Mouse (Mus musculus) stomach, postnatal 0 days (tissue): Measurements from ENCODE around the gene Lta. TPM values are rescaled to one million over a fixed set of nuclear protein-coding genes. Genes with fewer than 3 reads are reported as not detected.

Experiments used
- ATAC-seq: fragments of 200-750 bp; cut with Nextera tagmentation; 2 replicates; pipeline ENCODE4 v1.8.0; 2017; ENCODE audit not compliant: low FRiP score, low TSS enrichment
- DNase-seq: peaks from one replicate; pipeline ENCODE4 v3.0.0-alpha.2; 2016; ENCODE audit warnings: low spot score
- H3K27ac ChIP-seq: fragments of 300-500 bp; sonication (generic); replicated peaks from 2 replicates; pipeline ENCODE4 v1.5.1; 2014; ENCODE audit warnings: mild to moderate bottlenecking, control low read depth
- H3K27me3 ChIP-seq: fragments of 300-500 bp; sonication (generic); 2 replicates; pipeline ENCODE4 v1.6.1; 2014; ENCODE audit warnings: low read length; ENCODE audit not compliant: control insufficient read depth, insufficient read depth
- H3K36me3 ChIP-seq: fragments of 300-500 bp; sonication (generic); 2 replicates; pipeline ENCODE4 v1.6.1; 2014; ENCODE audit warnings: low read length, mixed read lengths; ENCODE audit not compliant: control insufficient read depth, insufficient read depth
- H3K4me1 ChIP-seq: fragments of 300-500 bp; sonication (generic); replicated peaks from 2 replicates; pipeline ENCODE4 v1.6.1; 2014; ENCODE audit warnings: antibody characterized with exemption; ENCODE audit not compliant: control insufficient read depth, insufficient read depth
- H3K4me2 ChIP-seq: fragments of 300-500 bp; sonication (generic); replicated peaks from 2 replicates; pipeline ENCODE4 v1.6.1; 2014; ENCODE audit warnings: low read depth, mild to moderate bottlenecking, control low read depth, moderate library complexity
- H3K4me3 ChIP-seq: fragments of 300-500 bp; sonication (generic); 2 replicates; pipeline ENCODE4 v1.5.1; 2014; ENCODE audit warnings: low read depth, low read length, control low read depth
- H3K9ac ChIP-seq: fragments of 300-500 bp; sonication (generic); 2 replicates; pipeline ENCODE4 v1.6.1; 2014; ENCODE audit warnings: mild to moderate bottlenecking, low read length, control low read depth, mixed read lengths
- H3K9me3 ChIP-seq: fragments of 300-500 bp; sonication (generic); 2 replicates; pipeline ENCODE4 v1.6.1; 2016; ENCODE audit warnings: low read length; ENCODE audit not compliant: control insufficient read depth
- CTCF ChIP-seq: IDR thresholded peaks from 2 replicates; pipeline ENCODE4 v1.5.1; 2016; ENCODE audit warnings: antibody characterized with exemption, low read depth, mild to moderate bottlenecking, moderate library complexity
- EP300 ChIP-seq: optimal IDR thresholded peaks from 2 replicates; pipeline ENCODE3; 2016; ENCODE audit warnings: antibody characterized with exemption
- WGBS: fragments of 180-500 bp; shearing (Covaris S2); extraction: QIAGEN DNeasy Blood & Tissue Kit; methylation state at CpG from one replicate; pipeline ENCODE4 v1.1.7; 2014; 5-methylcytosine and 5-hydroxymethylcytosine counted together
- polyA plus RNA-seq: library from polyadenylated mRNA; unstranded; fragments of >200 nt; fragmentation: Nextera tagmentation; extraction: Ambion mirVana; gene quantifications from 2 replicates; pipeline ENCODE4 v1.2.1, GENCODE M21; 2015

Lta gene
- polyA plus RNA-seq, 1 experiment from 2014 or later, result 0.11 TPM

DNA sequence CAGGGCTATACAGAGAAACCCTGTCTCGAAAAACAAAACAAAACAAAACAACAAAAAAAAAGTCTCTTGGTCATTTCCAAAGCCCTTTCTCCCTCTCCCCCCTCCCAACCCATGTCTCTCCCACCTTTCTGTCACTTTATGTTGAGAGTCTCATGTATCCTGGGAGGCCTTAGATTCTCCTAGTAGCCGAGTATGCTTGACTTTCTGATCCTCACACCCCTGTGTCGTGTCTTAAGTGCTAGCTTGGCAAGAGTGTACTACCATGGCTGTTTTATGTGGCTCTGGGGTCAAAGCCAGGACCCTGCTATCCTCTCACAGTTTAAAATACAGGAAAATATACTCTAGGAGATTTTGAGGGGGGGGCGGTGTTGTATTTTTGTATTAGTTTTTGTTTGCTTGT lies 17.8 kb downstream of the Lta start:
- WGBS, result 67% methylated on average over 4 of the region's 4 CpGs

GRCm38 (mm10) chr17:35186681-35187080 lies 18.5 kb downstream of the Lta start:
- WGBS, result 1% methylated on average over 4 of the region's 4 CpGs
- no peak overlapping the region for H3K9ac ChIP-seq

More for the DNA sequence above, 17.8 kb downstream of the Lta start:
- H3K36me3 ChIP-seq, result no peaks in the 10 kb centered on the region
- H3K27me3 ChIP-seq, result no peaks in the 10 kb centered on the region
- H3K4me3 ChIP-seq, result no peak overlapping the region
- H3K27ac ChIP-seq, result no peak overlapping the region
- DNase-seq (no peak), ATAC-seq (no peak)
- no peak overlapping the region for H3K9ac ChIP-seq
- H3K4me1 ChIP-seq, result no peaks in the 10 kb centered on the region
- H3K4me2 ChIP-seq, result no peak overlapping the region
- TF ChIP-seq CTCF, result no peak
- no peak for TF ChIP-seq EP300
- no peaks in the 10 kb centered on the region for H3K9me3 ChIP-seq

GRCm38 (mm10) chr17:35185639-35186611 lies 19.2 kb downstream of the Lta start:
- Histone ChIP-seq H3K9me3 (no peaks in the 10 kb centered on the region), H3K4me2 (peak overlapping the region; percentile 53), H3K9ac (peak overlapping the region; percentile 52; the same call in 1 of the 2 replicates), H3K27ac (peak overlapping the region; percentile 69), H3K36me3 (no peaks in the 10 kb centered on the region), H3K27me3 (no peaks in the 10 kb centered on the region), H3K4me3 (peak overlapping the region; percentile 45), H3K4me1 (no peaks in the 10 kb centered on the region)
- DNase-seq (peak; percentile 82), ATAC-seq (peak; percentile 58; the same call in 1 of the 2 replicates)
- no peak for TF ChIP-seq EP300
- TF ChIP-seq CTCF, result no peak
- 2% methylated on average over 17 of the region's 18 CpGs for WGBS

More at GRCm38 (mm10) chr17:35186681-35187080, 18.5 kb downstream of the Lta start:
- TF ChIP-seq EP300 (no peak), CTCF (no peak)
- Histone ChIP-seq H3K4me3 (peak overlapping the region; percentile 45), H3K4me1 (no peaks in the 10 kb centered on the region), H3K36me3 (no peaks in the 10 kb centered on the region), H3K9me3 (no peaks in the 10 kb centered on the region), H3K27ac (peak overlapping the region; percentile 69; the same call in 1 of the 2 replicates), H3K4me2 (peak overlapping the region; percentile 53), H3K27me3 (no peaks in the 10 kb centered on the region)
- ATAC-seq (peak; percentile 58; the same call in 1 of the 2 replicates), DNase-seq (no peak)

DNA sequence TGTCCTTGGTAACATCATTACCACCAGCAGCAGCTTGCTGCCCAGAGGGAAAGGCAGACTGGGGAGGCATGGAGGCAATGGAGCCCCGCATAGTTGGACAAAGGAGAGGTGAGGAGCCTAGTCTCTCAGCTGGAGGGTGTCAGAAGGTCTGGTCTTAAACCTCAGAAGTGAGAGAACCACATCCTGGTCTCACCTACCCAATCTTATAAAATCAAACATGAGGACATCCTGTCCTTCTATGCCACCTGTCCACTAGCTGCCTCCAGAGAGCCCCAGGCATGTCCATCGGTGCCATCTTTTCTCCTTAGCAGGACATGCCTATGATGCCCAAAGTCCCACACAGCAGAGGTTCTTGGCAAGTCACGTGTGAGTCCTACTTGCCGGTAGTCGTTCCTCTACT lies 25.1 kb downstream of the Lta start:
- Histone ChIP-seq H3K27me3 (no peaks in the 10 kb centered on the region), H3K4me3 (no peak overlapping the region), H3K4me2 (no peak overlapping the region), H3K9ac (no peak overlapping the region), H3K4me1 (no peaks in the 10 kb centered on the region), H3K9me3 (no peaks in the 10 kb centered on the region), H3K36me3 (no peaks in the 10 kb centered on the region), H3K27ac (no peak overlapping the region)
- TF ChIP-seq CTCF (no peak), EP300 (no peak)
- ATAC-seq (no peak), DNase-seq (no peak)
- 82% methylated on average over 5 of the region's 5 CpGs for WGBS

- H3K36me3 ChIP-seq, result no peaks in the 10 kb centered on the region
These were observed 26.6 kb downstream of the Lta start for GRCm38 (mm10) chr17:35178528-35178927.

DNA sequence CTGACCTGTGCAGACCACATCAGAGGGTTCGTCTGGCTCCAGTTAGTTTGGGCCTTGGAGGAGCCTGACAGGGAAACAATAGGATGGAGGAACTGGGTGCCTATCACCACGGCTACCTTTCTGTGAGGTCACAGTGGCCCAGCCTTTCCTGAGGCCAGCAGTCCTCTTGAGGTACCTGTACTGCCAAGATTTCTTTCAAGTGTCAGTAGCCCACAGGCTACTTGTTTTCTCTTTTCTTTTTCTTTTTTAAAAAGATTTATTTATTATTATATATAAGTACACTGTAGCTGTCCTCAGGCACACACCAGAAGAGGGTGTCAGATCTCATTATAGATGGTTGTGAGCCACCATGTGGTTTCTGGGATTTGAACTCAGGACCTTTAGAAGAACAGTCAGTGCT lies 29.2 kb downstream of the Lta start, which contains the start of gene Aif1:
Gene Aif1, minus strand, starts transcription at position 101 of the 400 bp plus-strand sequence.
- Histone ChIP-seq H3K4me1 (no peaks in the 10 kb centered on the region), H3K27ac (no peak within 1 kb of the TSS), H3K4me3 (no peak within 1 kb of the TSS), H3K9me3 (no peaks in the 10 kb centered on the region), H3K9ac (no peak within 1 kb of the TSS), H3K36me3 (no peaks in the 10 kb centered on the region), H3K27me3 (no peaks in the 10 kb centered on the region), H3K4me2 (no peak within 1 kb of the TSS)
- 52% methylated on average over 2 of the region's 2 CpGs for WGBS
- ATAC-seq, result no peak
- no peak for DNase-seq
- no peak for TF ChIP-seq EP300
- TF ChIP-seq CTCF, result no peak

More at GRCm38 (mm10) chr17:35178528-35178927, 26.6 kb downstream of the Lta start:
- Histone ChIP-seq H3K4me1 (no peaks in the 10 kb centered on the region), H3K9ac (no peak overlapping the region), H3K27me3 (no peaks in the 10 kb centered on the region), H3K27ac (no peak overlapping the region), H3K4me2 (no peak overlapping the region), H3K4me3 (no peak overlapping the region), H3K9me3 (no peaks in the 10 kb centered on the region)
- TF ChIP-seq EP300 (no peak), CTCF (peak; percentile 97)
- WGBS, result 10% methylated on average over 5 of the region's 5 CpGs
- ATAC-seq, result peak; percentile 85
- peak; percentile 82 for DNase-seq
